Mouse (Mus musculus) midbrain, postnatal 0 days (tissue): ENCODE data around the gene Rtl6. TPM values are rescaled to one million over a fixed set of nuclear protein-coding genes. Genes with fewer than 3 reads are reported as not detected.

Source experiments
- ATAC-seq: fragments of 200-750 bp; cut with Nextera tagmentation; 2 replicates; pipeline ENCODE4 v1.8.0; 2017; ENCODE audit warnings: moderate number of reproducible peaks, mild to moderate bottlenecking, moderate TSS enrichment, moderate library complexity; ENCODE audit not compliant: low FRiP score
- DNase-seq: peaks from one replicate; pipeline ENCODE4 v3.0.0-alpha.2; 2015; ENCODE audit warnings: low spot score
- H3K27ac ChIP-seq: fragments of 300-500 bp; sonication (generic); 2 replicates; pipeline ENCODE4 v1.5.1; 2014; ENCODE audit warnings: low read depth, mild to moderate bottlenecking, low read length, mixed read lengths
- H3K27me3 ChIP-seq: fragments of 300-500 bp; sonication (generic); 2 replicates; pipeline ENCODE4 v1.6.1; 2014; ENCODE audit warnings: low read length, control low read depth, mixed read lengths; ENCODE audit not compliant: insufficient read depth
- H3K36me3 ChIP-seq: fragments of 300-500 bp; sonication (generic); 2 replicates; pipeline ENCODE4 v1.6.1; 2014; ENCODE audit warnings: low read length, control low read depth, mixed read lengths; ENCODE audit not compliant: insufficient read depth
- H3K4me1 ChIP-seq: fragments of 300-500 bp; sonication (generic); 2 replicates; pipeline ENCODE4 v1.6.1; 2014; ENCODE audit warnings: mild to moderate bottlenecking, control low read depth, antibody characterized with exemption, low read length, mixed read lengths; ENCODE audit not compliant: insufficient read depth
- H3K4me2 ChIP-seq: fragments of 300-500 bp; sonication (generic); 2 replicates; pipeline ENCODE4 v1.6.1; 2014; ENCODE audit warnings: low read depth, mild to moderate bottlenecking, low read length, mixed read lengths; ENCODE audit not compliant: poor library complexity, severe bottlenecking
- H3K4me3 ChIP-seq: fragments of 300-500 bp; sonication (generic); 2 replicates; pipeline ENCODE4 v1.5.1; 2014; ENCODE audit warnings: low read depth, mild to moderate bottlenecking, low read length, moderate library complexity
- H3K9ac ChIP-seq: fragments of 300-500 bp; sonication (generic); replicated peaks from 2 replicates; pipeline ENCODE4 v1.6.1; 2014; ENCODE audit warnings: mild to moderate bottlenecking, low read length, moderate library complexity, mixed read lengths; ENCODE audit not compliant: poor library complexity, severe bottlenecking
- H3K9me3 ChIP-seq: fragments of 300-500 bp; sonication (generic); 2 replicates; pipeline ENCODE4 v1.6.1; 2016; ENCODE audit warnings: low read length, control low read depth
- CTCF ChIP-seq: IDR thresholded peaks from 2 replicates; pipeline ENCODE4 v1.5.1; 2016; ENCODE audit warnings: antibody characterized with exemption, mild to moderate bottlenecking
- WGBS: fragments of 180-500 bp; shearing (Covaris S2); extraction: QIAGEN DNeasy Blood & Tissue Kit; methylation state at CpG from one replicate; pipeline ENCODE4 v1.1.7; 2014; 5-methylcytosine and 5-hydroxymethylcytosine counted together
- polyA plus RNA-seq: library from polyadenylated mRNA; unstranded; fragments of >200 nt; fragmentation: Nextera tagmentation; extraction: Ambion mirVana; gene quantifications from 2 replicates; pipeline ENCODE4 v1.2.1, GENCODE M21; 2015
- total RNA-seq: library from RNA; depleted of rRNA; stranded (reverse); fragments of >200 nt; gene quantifications from 2 replicates; pipeline ENCODE4 v1.2.3, GENCODE M21; 2014

Rtl6 gene
- total and polyA plus RNA-seq, 2 experiments from 2014 or later = 52.9 to 85.5 TPM

DNA sequence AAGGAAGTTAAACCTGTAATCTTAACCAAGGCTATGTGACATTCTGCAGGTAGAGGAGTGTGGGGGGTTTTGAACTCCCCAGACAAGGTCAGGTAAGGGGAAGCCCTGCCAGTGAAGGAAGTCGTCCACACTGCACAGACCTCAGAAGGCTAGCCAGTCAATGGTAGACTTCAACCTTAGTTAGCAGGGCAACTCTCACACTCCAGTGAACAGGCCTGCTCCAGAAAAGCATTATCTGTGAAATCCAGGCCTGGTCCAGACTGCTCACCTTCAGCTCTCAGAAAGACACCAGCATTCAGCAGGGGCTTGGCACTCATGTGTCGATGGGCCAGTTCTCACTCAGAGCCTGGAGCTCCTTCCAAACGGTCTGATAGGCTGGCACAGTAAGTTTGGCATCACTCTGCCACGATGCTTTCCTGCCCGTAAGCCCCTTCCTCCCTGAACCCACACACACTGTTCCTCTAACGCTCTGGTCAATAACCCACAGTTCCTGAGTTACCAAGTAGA is 8.3 kb downstream of the Rtl6 start:
- DNase-seq = no peak
- peaks cover 2% of the 10 kb centered on the region; the same call in 1 of the 2 replicates for H3K4me1 ChIP-seq

DNA sequence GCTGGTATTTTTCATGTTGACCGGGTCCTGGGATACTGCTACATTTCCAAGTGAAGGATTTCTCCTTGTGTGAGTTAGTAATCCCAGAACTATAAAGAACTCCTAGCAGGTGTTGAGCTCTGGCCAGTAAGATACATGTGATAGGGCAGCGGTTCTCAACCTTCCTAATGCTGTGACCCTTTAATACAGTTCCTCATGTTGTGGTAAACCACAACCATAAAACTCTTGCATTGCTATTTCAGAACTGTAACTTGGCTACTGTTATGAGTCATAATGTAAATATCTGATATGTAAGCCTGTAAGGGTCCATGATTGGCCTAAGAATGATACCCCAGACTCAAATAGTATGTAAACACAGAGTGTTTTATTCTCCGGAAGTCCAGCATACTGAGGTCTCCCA is 11.6 kb downstream of the Rtl6 start:
- no peak overlapping the region for H3K4me3 ChIP-seq
- H3K9ac ChIP-seq = no peak overlapping the region
- H3K9me3 ChIP-seq = no peaks in the 10 kb centered on the region
- DNase-seq (no peak), ATAC-seq (no peak)
- no peaks in the 10 kb centered on the region for H3K4me1 ChIP-seq
- no peak overlapping the region for H3K4me2 ChIP-seq
- H3K36me3 ChIP-seq = no peaks in the 10 kb centered on the region
- no peaks in the 10 kb centered on the region for H3K27me3 ChIP-seq
- no peak overlapping the region for H3K27ac ChIP-seq
- TF ChIP-seq CTCF = no peak
- 97% methylated on average over 3 of the region's 3 CpGs for WGBS

More for the DNA sequence above, 8.3 kb downstream of the Rtl6 start:
- no peak overlapping the region for H3K9ac ChIP-seq
- H3K4me3 ChIP-seq = no peak overlapping the region
- H3K36me3 ChIP-seq = 0 out of 2 replicates have a peak, but pooled peaks cover under 1% of the 10 kb centered on the region
- ATAC-seq = no peak
- 85% methylated on average over 6 of the region's 6 CpGs for WGBS
- no peaks in the 10 kb centered on the region for H3K27me3 ChIP-seq
- no peak overlapping the region for H3K27ac ChIP-seq
- no peak for TF ChIP-seq CTCF
- H3K9me3 ChIP-seq = no peaks in the 10 kb centered on the region
- H3K4me2 ChIP-seq = no peak overlapping the region

DNA sequence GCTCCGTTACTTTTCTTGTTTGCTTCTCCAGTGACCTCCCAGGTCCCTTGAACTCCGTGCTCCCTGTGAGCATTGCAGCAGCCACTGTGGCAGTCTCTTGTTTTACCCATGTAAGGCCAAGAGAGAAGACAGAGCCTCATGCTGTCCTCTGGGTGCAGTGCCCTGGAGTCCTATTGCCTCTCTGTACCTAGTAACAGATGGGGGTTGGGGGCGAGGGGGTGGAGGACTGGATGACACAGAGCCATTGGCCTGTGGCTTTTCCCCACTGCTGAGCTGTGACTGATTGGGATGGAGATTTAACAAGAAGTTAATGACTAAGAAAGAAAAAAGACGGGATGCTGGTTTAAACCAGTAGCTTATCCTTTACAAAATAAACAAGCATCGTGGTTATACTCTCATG is 16.4 kb downstream of the Rtl6 start:
- Histone ChIP-seq H3K27ac (no peak overlapping the region), H3K9me3 (no peaks in the 10 kb centered on the region), H3K4me2 (no peak overlapping the region), H3K36me3 (no peaks in the 10 kb centered on the region), H3K27me3 (no peaks in the 10 kb centered on the region), H3K9ac (no peak overlapping the region), H3K4me3 (no peak overlapping the region), H3K4me1 (no peaks in the 10 kb centered on the region)
- TF ChIP-seq CTCF = no peak
- DNase-seq (no peak), ATAC-seq (no peak)
- WGBS = 59% methylated on average over 5 of the region's 5 CpGs

DNA sequence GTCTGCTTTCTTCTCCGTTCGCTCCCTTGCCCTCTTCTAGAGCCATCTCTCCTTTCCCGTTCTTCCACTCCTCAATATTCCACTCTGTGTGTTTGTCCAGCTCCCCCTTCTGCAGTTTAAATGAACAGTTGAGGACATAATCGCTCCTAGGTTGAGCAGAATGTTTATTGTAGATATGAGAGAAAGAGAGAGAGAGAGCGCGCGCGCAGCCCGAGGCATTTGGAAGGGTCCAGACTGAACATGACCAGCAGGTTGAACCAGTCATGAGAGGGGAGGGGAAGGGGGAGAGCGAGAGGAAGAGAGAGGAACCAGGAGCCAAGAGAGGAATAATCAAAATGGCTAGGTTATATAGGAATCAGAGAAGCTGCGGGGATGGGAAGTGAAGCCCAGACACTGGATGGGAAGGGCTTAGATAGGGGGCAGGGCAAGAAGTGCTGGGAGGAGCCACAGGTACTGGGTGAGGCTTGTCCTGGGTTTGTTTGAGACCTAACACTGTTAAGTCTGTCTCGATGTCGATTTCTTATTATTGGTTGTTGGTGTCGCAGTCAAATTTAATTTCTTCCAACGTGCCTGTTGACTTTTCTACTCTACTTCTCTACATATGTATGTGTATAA is 18.5 kb downstream of the Rtl6 start:
- Histone ChIP-seq H3K9me3 (no peaks in the 10 kb centered on the region), H3K9ac (no peak overlapping the region), H3K36me3 (no peaks in the 10 kb centered on the region), H3K4me1 (no peaks in the 10 kb centered on the region), H3K4me3 (no peak overlapping the region), H3K27ac (no peak overlapping the region), H3K4me2 (no peak overlapping the region), H3K27me3 (no peaks in the 10 kb centered on the region)
- DNase-seq (no peak), ATAC-seq (no peak)
- TF ChIP-seq CTCF = no peak
- 84% methylated on average over 15 of the region's 15 CpGs for WGBS

DNA sequence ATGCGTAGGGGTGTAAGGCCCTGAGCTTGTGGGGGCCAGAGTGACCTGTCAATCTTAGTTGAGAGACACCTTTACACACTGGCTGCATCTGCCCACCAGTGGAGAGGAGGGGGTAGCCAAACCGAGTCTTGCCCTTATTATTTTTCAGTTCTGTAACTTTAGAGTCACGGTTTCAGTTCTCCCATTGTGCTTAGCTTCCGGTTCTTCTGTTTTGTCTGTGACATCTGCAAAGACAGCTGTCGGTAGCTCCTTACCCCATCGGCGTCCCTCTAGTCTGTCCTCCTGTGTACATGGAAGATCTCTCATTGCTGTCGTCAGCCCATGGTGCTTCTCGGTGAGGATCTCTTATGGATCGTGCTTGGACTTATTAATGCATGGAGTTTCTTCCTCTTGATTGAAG is 20.5 kb downstream of the Rtl6 start:
- ATAC-seq (no peak), DNase-seq (no peak)
- Histone ChIP-seq H3K4me3 (no peak overlapping the region), H3K36me3 (no peaks in the 10 kb centered on the region), H3K4me2 (no peak overlapping the region), H3K27ac (no peak overlapping the region), H3K9ac (no peak overlapping the region), H3K9me3 (no peaks in the 10 kb centered on the region), H3K27me3 (no peaks in the 10 kb centered on the region), H3K4me1 (0 out of 2 replicates have a peak, but pooled peaks cover 4% of the 10 kb centered on the region)
- 87% methylated on average over 10 of the region's 10 CpGs for WGBS
- no peak for TF ChIP-seq CTCF

DNA sequence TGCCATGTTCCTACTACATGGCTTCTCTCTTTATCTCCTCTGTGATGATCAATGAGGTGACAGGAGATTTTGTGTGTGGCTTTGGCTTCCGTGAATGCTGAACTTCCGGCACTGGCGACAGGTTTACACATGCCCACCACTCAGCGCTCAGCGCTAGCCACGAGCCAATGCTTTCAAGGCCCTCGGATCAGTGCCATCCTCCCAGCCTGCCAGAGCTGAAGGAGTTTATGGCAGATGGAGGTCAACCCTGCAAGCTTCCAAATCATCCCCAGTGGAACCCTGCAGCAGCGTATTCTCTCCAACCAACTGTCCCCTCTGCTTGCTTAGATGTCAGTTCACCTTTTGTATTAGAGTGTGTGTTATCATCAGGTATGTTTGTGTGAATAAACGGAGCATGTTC is 21.0 kb downstream of the Rtl6 start:
- DNase-seq (no peak), ATAC-seq (no peak)
- Histone ChIP-seq H3K9me3 (no peaks in the 10 kb centered on the region), H3K9ac (no peak overlapping the region), H3K4me2 (no peak overlapping the region), H3K27ac (no peak overlapping the region), H3K36me3 (no peaks in the 10 kb centered on the region), H3K27me3 (no peaks in the 10 kb centered on the region), H3K4me3 (no peak overlapping the region), H3K4me1 (0 out of 2 replicates have a peak, but pooled peaks cover 4% of the 10 kb centered on the region)
- TF ChIP-seq CTCF = no peak
- 93% methylated on average over 9 of the region's 9 CpGs for WGBS
